Mouse (Mus musculus) erythroblast, embryonic 14.5 days (primary cell): ENCODE data around the gene Myod1.

Experiments used
- GATA1 ChIP-seq: IDR thresholded peaks from 2 replicates; pipeline ENCODE4 v1.6.1; 2012; ENCODE audit warnings: low read length, inconsistent platforms, mixed read lengths
- TAL1 ChIP-seq: IDR thresholded peaks from 3 replicates; pipeline ENCODE4 v1.6.1; 2012; ENCODE audit warnings: low read length, inconsistent platforms, mixed read lengths

GRCm38 (mm10) chr7:46337397-46337796 is 38.9 kb upstream of the Myod1 start:
- TF ChIP-seq TAL1 (no peak), GATA1 (no peak)
